Mouse (Mus musculus): ENCODE results near the gene Cyb5r4. TPM values are rescaled to one million over a fixed set of nuclear protein-coding genes. Genes with fewer than 3 reads are reported as not detected.

Cyb5r4 gene
- total RNA-seq (2023; ENCODE audit: inconsistent age): 56.0 to 68.2 TPM (median 61.0 TPM) in 4 replicates

DNA sequence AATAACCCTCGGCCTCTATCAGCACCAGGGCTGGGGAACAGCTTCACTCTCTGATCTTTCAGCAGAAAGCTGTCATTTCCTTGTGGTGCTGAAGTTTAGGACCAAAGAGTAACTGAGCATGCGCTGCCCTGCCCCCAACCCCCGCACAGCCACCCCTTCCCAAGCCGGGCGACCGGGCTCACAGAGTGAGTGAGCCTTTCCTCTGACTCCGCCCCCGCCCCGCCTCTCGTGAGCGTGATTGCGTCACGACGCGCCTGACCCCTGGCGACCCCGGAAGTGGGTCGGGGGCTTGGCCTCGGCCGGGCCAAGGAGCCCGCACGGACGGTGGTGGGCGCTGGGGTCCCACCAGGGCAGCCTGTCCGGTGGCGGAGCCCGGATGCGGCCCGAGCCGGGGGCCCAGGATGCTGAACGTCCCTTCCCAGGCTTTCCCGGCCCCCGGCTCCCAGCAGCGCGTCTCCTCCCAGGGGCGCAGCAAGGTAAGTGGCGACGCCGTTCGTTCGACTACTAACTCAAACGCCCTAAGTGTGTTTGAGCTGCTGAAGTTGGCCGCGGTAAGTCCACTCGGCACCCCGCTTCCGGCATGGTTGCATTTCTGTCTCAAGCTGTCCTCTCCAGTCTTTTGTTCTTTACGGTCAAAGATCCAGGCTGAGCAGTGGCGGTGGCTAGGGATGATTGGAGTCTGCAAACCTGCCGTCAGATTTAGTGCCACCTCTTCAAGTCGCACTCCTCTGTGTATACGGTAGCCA lies at the start of gene Cyb5r4:
Gene Cyb5r4 (plus strand): TSS at position 237 of the 746 bp plus-strand sequence.

DNA sequence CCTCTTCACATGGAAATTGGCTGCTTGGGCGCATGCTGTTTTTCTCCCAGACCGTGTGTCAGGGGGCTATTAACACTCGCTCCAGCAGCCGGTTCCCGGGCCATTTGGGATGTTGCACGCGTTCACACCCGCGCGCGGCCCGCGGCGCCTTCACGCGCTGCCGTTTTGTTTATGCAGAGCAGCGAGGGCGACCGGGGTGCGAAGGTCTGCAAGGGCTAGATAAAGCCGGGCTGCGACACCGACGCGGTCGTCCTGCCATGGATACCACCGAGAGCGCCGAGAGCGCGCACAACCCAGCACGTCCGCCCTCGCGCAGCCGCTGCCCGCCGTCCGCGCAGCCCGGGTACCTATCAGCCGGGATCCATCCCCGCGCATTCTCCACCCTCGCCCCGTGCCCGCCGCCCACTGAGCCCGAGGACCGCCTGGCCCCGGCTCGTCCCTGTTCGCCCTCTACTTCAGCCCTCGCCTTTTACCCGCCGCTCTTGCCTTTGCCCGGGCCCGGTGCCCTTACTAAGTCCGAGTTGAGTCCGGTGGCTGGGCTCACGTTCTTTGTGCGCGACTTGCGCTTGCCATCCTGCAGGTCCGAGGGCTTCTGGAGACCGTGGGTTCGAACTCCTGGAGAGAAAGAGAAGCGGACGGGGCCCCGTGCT lies 6.4 kb upstream of the Cyb5r4 start, which contains the start of gene Ripply2:
Gene Ripply2 (plus strand): TSS at position 250 of the 650 bp plus-strand sequence.

Other genes starting within 250 kb of the Cyb5r4 start
- not detected in 4 replicates for gene Snap91, start 141.4 kb upstream of the Cyb5r4 start, total RNA-seq (2023; ENCODE audit: inconsistent age)
- gene Ripply2, start 6.5 kb upstream of the Cyb5r4 start, total RNA-seq (2023; ENCODE audit: inconsistent age): not detected in 4 replicates
- gene Mrap2, start 122.3 kb downstream of the Cyb5r4 start, total RNA-seq (2023; ENCODE audit: inconsistent age): not detected in 4 replicates
- gene Cep162, start 233.5 kb downstream of the Cyb5r4 start, total RNA-seq (2023; ENCODE audit: inconsistent age): 10.3 to 16.0 TPM (median 13.4 TPM) in 4 replicates